Mouse (Mus musculus) C2C12 (cell line): ENCODE measurements at regions not wholly inside any gene's neighbourhood (a gene's known extent, or its start where the extent isn't known, plus 50 kb on each side); places are given as distances from the start of the nearest gene placed in this dataset.

Experiments
- H3K27me3 ChIP-seq: one replicate; pipeline ENCODE4 v1.6.1; 2011; ENCODE audit not compliant: control insufficient read depth, insufficient read depth, insufficient read length
- H3K36me3 ChIP-seq: one replicate; pipeline ENCODE4 v1.6.1; 2011; ENCODE audit not compliant: control insufficient read depth, insufficient read depth
- H3K4me3 ChIP-seq: one replicate; pipeline ENCODE4 v1.5.1; 2011; ENCODE audit warnings: mild to moderate bottlenecking, control low read depth; ENCODE audit not compliant: poor library complexity, insufficient read depth, severe bottlenecking
- H3K79me2 ChIP-seq: one replicate; pipeline ENCODE4 v1.6.1; 2011; ENCODE audit not compliant: control insufficient read depth, insufficient read depth
- H3K79me3 ChIP-seq: one replicate; pipeline ENCODE4 v1.6.1; 2011; ENCODE audit warnings: low read depth, control low read depth
- H3ac ChIP-seq: one replicate; pipeline ENCODE3; 2011; ENCODE audit warnings: low read depth; ENCODE audit not compliant: control insufficient read depth, insufficient read length
- CEBPB ChIP-seq: IDR thresholded peaks from one replicate; pipeline ENCODE4 v1.6.1; 2011; ENCODE audit warnings: low read depth, mild to moderate bottlenecking, control low read depth, moderate library complexity
- CTCF ChIP-seq: IDR thresholded peaks from one replicate; pipeline ENCODE4 v1.5.1; 2011; ENCODE audit not compliant: control insufficient read depth, insufficient read depth, insufficient read length
- FOSL1 ChIP-seq: IDR thresholded peaks from one replicate; pipeline ENCODE4 v1.8.0; 2011; ENCODE audit warnings: mild to moderate bottlenecking, low read length; ENCODE audit not compliant: poor library complexity, insufficient read depth, severe bottlenecking
- MAX ChIP-seq: IDR thresholded peaks from one replicate; pipeline ENCODE4 v1.6.1; 2011; ENCODE audit warnings: mild to moderate bottlenecking, control low read depth
- MYOD1 ChIP-seq: IDR thresholded peaks from one replicate; pipeline ENCODE4 v1.6.1; 2011; ENCODE audit warnings: low read depth; ENCODE audit not compliant: control insufficient read depth, insufficient read length
- MYOG ChIP-seq: IDR thresholded peaks from one replicate; pipeline ENCODE4 v1.6.1; 2011; ENCODE audit not compliant: control insufficient read depth, insufficient read length; ENCODE audit errors: extremely low read depth
- USF1 ChIP-seq: IDR thresholded peaks from one replicate; pipeline ENCODE4 v1.6.1; 2011; ENCODE audit warnings: low read depth, mild to moderate bottlenecking, control low read depth, moderate library complexity

- H3K4me3 ChIP-seq = no peak overlapping the region
- H3ac ChIP-seq = no peak overlapping the region
- no peaks in the 10 kb centered on the region for H3K79me2 ChIP-seq
- TF ChIP-seq FOSL1 (no peak), MYOG (no peak), MAX (no peak), CEBPB (no peak), USF1 (no peak), CTCF (no peak), MYOD1 (no peak)
- H3K27me3 ChIP-seq = no peaks in the 10 kb centered on the region
- H3K79me3 ChIP-seq = no peaks in the 10 kb centered on the region
- no peaks in the 10 kb centered on the region for H3K36me3 ChIP-seq
Measured at GRCm38 (mm10) chr17:79199814-79200491, 148.2 kb downstream of the Qpct start.

DNA sequence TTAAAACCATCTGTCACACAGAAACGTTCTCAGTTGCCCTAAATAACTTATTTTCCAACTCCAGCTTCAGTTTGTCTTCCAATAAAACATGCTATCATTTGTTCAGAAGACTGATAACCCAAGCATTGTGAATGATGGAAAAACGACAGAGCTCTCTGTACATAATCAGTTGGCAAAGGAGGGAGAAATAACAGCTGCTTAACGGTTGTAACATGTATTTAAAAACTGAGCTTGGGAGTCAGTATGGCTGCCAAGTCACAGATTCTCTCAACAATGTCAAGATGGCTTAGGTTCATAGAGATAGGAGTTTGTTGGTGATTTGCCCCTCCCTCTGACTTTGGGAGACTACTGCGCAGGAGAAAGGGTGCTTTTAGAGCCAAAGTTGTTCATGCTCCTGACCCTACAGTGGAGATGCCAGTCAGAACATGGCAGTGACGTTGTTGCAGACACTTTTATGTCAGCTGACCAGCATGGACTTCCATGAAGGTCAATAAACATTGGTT, 140.2 kb downstream of the Qpct start:
- Histone ChIP-seq H3K4me3 (no peak overlapping the region), H3K79me2 (no peaks in the 10 kb centered on the region), H3K27me3 (no peaks in the 10 kb centered on the region), H3K79me3 (no peaks in the 10 kb centered on the region), H3ac (no peak overlapping the region), H3K36me3 (no peaks in the 10 kb centered on the region)
- no peak for TF ChIP-seq CEBPB
- TF ChIP-seq FOSL1 = no peak
- no peak for TF ChIP-seq CTCF
- no peak for TF ChIP-seq MAX
- no peak for TF ChIP-seq USF1
- TF ChIP-seq MYOD1 = no peak
- no peak for TF ChIP-seq MYOG

- no peak overlapping the region for H3K4me3 ChIP-seq
- TF ChIP-seq FOSL1 (no peak), MYOD1 (no peak), USF1 (no peak), MYOG (no peak), MAX (no peak), CEBPB (no peak), CTCF (no peak)
- no peaks in the 10 kb centered on the region for H3K36me3 ChIP-seq
- H3ac ChIP-seq = no peak overlapping the region
- H3K27me3 ChIP-seq = no peaks in the 10 kb centered on the region
- H3K79me2 ChIP-seq = no peaks in the 10 kb centered on the region
- H3K79me3 ChIP-seq = no peaks in the 10 kb centered on the region
Measured at GRCm38 (mm10) chr17:79188282-79188681, 136.6 kb downstream of the Qpct start.

GRCm38 (mm10) chr17:79180277-79181130, 128.8 kb downstream of the Qpct start:
- H3K36me3 ChIP-seq = no peaks in the 10 kb centered on the region
- no peaks in the 10 kb centered on the region for H3K79me3 ChIP-seq
- TF ChIP-seq MYOD1 = no peak
- TF ChIP-seq CTCF = no peak
- TF ChIP-seq USF1 = no peak
- no peak for TF ChIP-seq MYOG
- TF ChIP-seq FOSL1 = no peak
- no peaks in the 10 kb centered on the region for H3K79me2 ChIP-seq
- H3ac ChIP-seq = no peak overlapping the region
- no peak overlapping the region for H3K4me3 ChIP-seq
- H3K27me3 ChIP-seq = no peaks in the 10 kb centered on the region

- H3K36me3 ChIP-seq = no peaks in the 10 kb centered on the region
- no peak overlapping the region for H3ac ChIP-seq
- H3K79me2 ChIP-seq = no peaks in the 10 kb centered on the region
- TF ChIP-seq MYOG = no peak
- no peak for TF ChIP-seq MYOD1
- TF ChIP-seq MAX = no peak
- no peak for TF ChIP-seq CEBPB
- no peak for TF ChIP-seq FOSL1
- TF ChIP-seq USF1 = no peak
- no peak for TF ChIP-seq CTCF
- no peaks in the 10 kb centered on the region for H3K79me3 ChIP-seq
- no peak overlapping the region for H3K4me3 ChIP-seq
- H3K27me3 ChIP-seq = no peaks in the 10 kb centered on the region
Measured at GRCm38 (mm10) chr17:79177259-79177658, 125.6 kb downstream of the Qpct start.

- no peaks in the 10 kb centered on the region for H3K79me2 ChIP-seq
- no peak overlapping the region for H3ac ChIP-seq
- H3K36me3 ChIP-seq = no peaks in the 10 kb centered on the region
- no peaks in the 10 kb centered on the region for H3K79me3 ChIP-seq
- no peak overlapping the region for H3K4me3 ChIP-seq
- no peak for TF ChIP-seq MAX
- TF ChIP-seq FOSL1 = no peak
- TF ChIP-seq MYOD1 = no peak
- no peak for TF ChIP-seq CTCF
- TF ChIP-seq MYOG = no peak
- TF ChIP-seq CEBPB = no peak
- TF ChIP-seq USF1 = no peak
- H3K27me3 ChIP-seq = no peaks in the 10 kb centered on the region
Measured at GRCm38 (mm10) chr17:79176356-79176755, 124.7 kb downstream of the Qpct start.
